Mouse (Mus musculus): ENCODE measurements around the gene Shroom1. TPM values are rescaled to one million over a fixed set of nuclear protein-coding genes. Genes with fewer than 3 reads are reported as not detected.
A peak's percentile ranks its signal among the peaks of the same experiment; 100 is the strongest.

The Shroom1 gene
- total and polyA plus RNA-seq, 2 experiments from 2014 or later, result 3.4 to 10.9 TPM

GRCm38 (mm10) chr11:53450070-53450705, 6.8 kb upstream of the Shroom1 start:
- H3K4me3 ChIP-seq (ENCODE audit: low read depth, low read length), result no peak overlapping the region
- H3K9me3 ChIP-seq (ENCODE audit: low read length), result no peaks in the 10 kb centered on the region
- no peaks in the 10 kb centered on the region for H3K4me1 ChIP-seq (ENCODE audit: insufficient read depth, low read length)
- H3K36me3 ChIP-seq (ENCODE audit: insufficient read depth, low read length), result no peaks in the 10 kb centered on the region
- WGBS, result 69% methylated on average over 15 of the region's 15 CpGs
- no peak overlapping the region for H3K4me2 ChIP-seq (ENCODE audit: low read depth, low read length, poor library complexity, severe bottlenecking)
- no peak overlapping the region for H3K9ac ChIP-seq (replicated peaks; ENCODE audit: low read length, poor library complexity, severe bottlenecking)
- no peak overlapping the region for H3K27ac ChIP-seq (ENCODE audit: low read depth, low read length)
- ATAC-seq (ENCODE audit: low FRiP score) (no peak), DNase-seq (ENCODE audit: low spot score) (no peak)
- peaks cover 4% of the 10 kb centered on the region; the same call in 1 of the 2 replicates for H3K27me3 ChIP-seq (ENCODE audit: insufficient read depth, low read length)
- TF ChIP-seq CTCF (IDR thresholded peaks at IDR 0.05), result no peak

GRCm38 (mm10) chr11:53451361-53451760, 5.6 kb upstream of the Shroom1 start:
- DNase-seq (ENCODE audit: low spot score) (no peak), ATAC-seq (ENCODE audit: low FRiP score) (no peak)
- Histone ChIP-seq H3K27me3 (ENCODE audit: insufficient read depth, low read length) (peaks cover 7% of the 10 kb centered on the region; the same call in 1 of the 2 replicates), H3K4me2 (ENCODE audit: low read depth, low read length, poor library complexity, severe bottlenecking) (no peak overlapping the region), H3K4me1 (ENCODE audit: insufficient read depth, low read length) (no peaks in the 10 kb centered on the region), H3K27ac (ENCODE audit: low read depth, low read length) (no peak overlapping the region), H3K9ac (replicated peaks; ENCODE audit: low read length, poor library complexity, severe bottlenecking) (no peak overlapping the region), H3K36me3 (ENCODE audit: insufficient read depth, low read length) (no peaks in the 10 kb centered on the region), H3K9me3 (ENCODE audit: low read length) (no peaks in the 10 kb centered on the region), H3K4me3 (ENCODE audit: low read depth, low read length) (no peak overlapping the region)
- no peak for TF ChIP-seq CTCF (IDR thresholded peaks at IDR 0.05)
- 68% methylated on average over 2 of the region's 2 CpGs for WGBS

DNA sequence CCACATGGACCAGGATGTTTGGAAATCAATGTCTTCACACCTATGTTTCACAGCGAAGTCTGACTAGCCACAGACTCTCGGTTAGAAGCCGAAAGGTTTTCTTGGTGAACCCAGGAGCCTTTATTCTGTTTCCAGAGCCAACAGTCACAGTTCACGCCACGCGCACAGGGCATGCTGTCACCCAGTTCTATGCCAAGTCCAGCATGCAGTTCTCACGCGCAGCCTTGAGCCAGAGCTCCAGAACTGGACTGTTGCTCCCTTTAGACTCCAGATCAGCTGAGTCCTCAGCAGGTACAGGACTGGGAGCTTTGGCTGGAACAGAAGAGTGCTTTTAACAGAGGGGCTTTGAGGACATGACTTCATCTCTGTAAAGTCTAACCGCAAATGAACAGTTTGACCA, 4.6 kb upstream of the Shroom1 start:
- ATAC-seq (ENCODE audit: low FRiP score) (no peak), DNase-seq (ENCODE audit: low spot score) (no peak)
- Histone ChIP-seq H3K4me2 (ENCODE audit: low read depth, low read length, poor library complexity, severe bottlenecking) (no peak overlapping the region), H3K27ac (ENCODE audit: low read depth, low read length) (no peak overlapping the region), H3K27me3 (ENCODE audit: insufficient read depth, low read length) (peaks cover 11% of the 10 kb centered on the region; the same call in 1 of the 2 replicates), H3K4me3 (ENCODE audit: low read depth, low read length) (no peak overlapping the region), H3K9ac (replicated peaks; ENCODE audit: low read length, poor library complexity, severe bottlenecking) (no peak overlapping the region), H3K36me3 (ENCODE audit: insufficient read depth, low read length) (no peaks in the 10 kb centered on the region), H3K9me3 (ENCODE audit: low read length) (no peaks in the 10 kb centered on the region), H3K4me1 (ENCODE audit: insufficient read depth, low read length) (no peaks in the 10 kb centered on the region)
- WGBS, result 94% methylated on average over 9 of the region's 9 CpGs
- no peak for TF ChIP-seq CTCF (IDR thresholded peaks at IDR 0.05)

DNA sequence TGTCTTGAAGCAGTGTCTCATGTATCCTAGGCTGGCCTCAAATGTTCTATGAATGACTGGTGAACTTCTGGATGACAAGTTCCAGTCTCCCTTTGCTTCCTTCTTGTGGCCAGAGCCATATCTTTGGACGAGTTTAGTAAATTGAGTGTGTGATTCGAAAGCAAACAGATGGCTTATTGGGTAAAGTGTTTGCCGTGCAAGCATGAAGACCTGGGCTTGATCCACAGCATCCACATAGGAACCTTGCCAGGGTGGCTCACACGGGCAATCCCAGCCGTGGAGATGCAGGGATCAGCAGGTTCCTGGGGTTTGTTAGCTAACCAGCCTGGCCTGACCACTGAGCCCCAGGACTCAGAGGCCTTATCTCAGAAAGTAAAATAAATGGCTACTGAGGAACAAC, 4.0 kb upstream of the Shroom1 start:
- DNase-seq (ENCODE audit: low spot score), result no peak
- 90% methylated on average over 5 of the region's 5 CpGs for WGBS
- TF ChIP-seq CTCF (IDR thresholded peaks at IDR 0.05), result no peak

GRCm38 (mm10) chr11:53457372-53457954, 458 bp downstream of the Shroom1 start:
- WGBS, result 8% methylated on average over 26 of the region's 29 CpGs
- no peak for ATAC-seq (ENCODE audit: low FRiP score)
- H3K27me3 ChIP-seq (ENCODE audit: insufficient read depth, low read length), result peaks cover 41% of the 10 kb centered on the region

More for the DNA sequence above, 4.0 kb upstream of the Shroom1 start:
- Histone ChIP-seq H3K36me3 (ENCODE audit: insufficient read depth, low read length) (no peaks in the 10 kb centered on the region), H3K4me1 (ENCODE audit: insufficient read depth, low read length) (no peaks in the 10 kb centered on the region), H3K4me2 (ENCODE audit: low read depth, low read length, poor library complexity, severe bottlenecking) (no peak overlapping the region), H3K9me3 (ENCODE audit: low read length) (no peaks in the 10 kb centered on the region), H3K9ac (replicated peaks; ENCODE audit: low read length, poor library complexity, severe bottlenecking) (no peak overlapping the region), H3K27me3 (ENCODE audit: insufficient read depth, low read length) (peaks cover 16% of the 10 kb centered on the region; the same call in 1 of the 2 replicates), H3K4me3 (ENCODE audit: low read depth, low read length) (no peak overlapping the region), H3K27ac (ENCODE audit: low read depth, low read length) (no peak overlapping the region)
- ATAC-seq (ENCODE audit: low FRiP score), result no peak

DNA sequence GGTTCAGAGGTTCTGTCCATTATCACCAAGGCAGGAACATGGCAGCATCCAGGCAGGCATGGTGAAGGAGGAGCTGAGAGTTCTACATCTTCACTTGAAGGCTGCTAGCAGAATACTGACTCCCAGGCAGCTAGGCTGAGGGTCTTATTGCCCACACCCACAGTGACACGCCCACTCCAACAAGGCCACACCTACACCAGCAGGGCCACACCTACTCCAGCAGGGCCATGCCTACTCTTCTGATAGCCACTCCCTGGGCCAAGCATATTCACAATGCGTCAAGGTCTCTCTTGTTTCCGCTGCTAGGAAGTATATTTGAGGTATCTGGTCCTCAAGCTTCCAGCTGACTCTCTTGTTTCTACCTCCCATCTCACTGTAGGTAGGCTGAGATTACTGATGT, 2.0 kb downstream of the Shroom1 start:
- no peak for ATAC-seq (ENCODE audit: low FRiP score)
- H3K4me1 ChIP-seq (ENCODE audit: insufficient read depth, low read length), result no peaks in the 10 kb centered on the region
- H3K9ac ChIP-seq (replicated peaks; ENCODE audit: low read length, poor library complexity, severe bottlenecking), result no peak overlapping the region
- no peak overlapping the region for H3K27ac ChIP-seq (ENCODE audit: low read depth, low read length)
- 70% methylated on average over 3 of the region's 3 CpGs for WGBS
- no peaks in the 10 kb centered on the region for H3K9me3 ChIP-seq (ENCODE audit: low read length)
- H3K4me2 ChIP-seq (ENCODE audit: low read depth, low read length, poor library complexity, severe bottlenecking), result no peak overlapping the region
- no peak for DNase-seq (ENCODE audit: low spot score)
- H3K36me3 ChIP-seq (ENCODE audit: insufficient read depth, low read length), result no peaks in the 10 kb centered on the region
- no peak for TF ChIP-seq CTCF (IDR thresholded peaks at IDR 0.05)
- H3K4me3 ChIP-seq (ENCODE audit: low read depth, low read length), result no peak overlapping the region
- peaks cover 52% of the 10 kb centered on the region for H3K27me3 ChIP-seq (ENCODE audit: insufficient read depth, low read length)

More at GRCm38 (mm10) chr11:53457372-53457954, 458 bp downstream of the Shroom1 start:
- H3K9ac ChIP-seq (replicated peaks; ENCODE audit: low read length, poor library complexity, severe bottlenecking), result peak overlapping the region; percentile 51
- H3K4me2 ChIP-seq (ENCODE audit: low read depth, low read length, poor library complexity, severe bottlenecking), result peak overlapping the region; percentile 76
- DNase-seq (ENCODE audit: low spot score), result no peak
- TF ChIP-seq CTCF (IDR thresholded peaks at IDR 0.05), result peak; percentile 28
- H3K27ac ChIP-seq (ENCODE audit: low read depth, low read length), result no peak overlapping the region
- no peaks in the 10 kb centered on the region for H3K9me3 ChIP-seq (ENCODE audit: low read length)
- H3K4me3 ChIP-seq (ENCODE audit: low read depth, low read length), result peak overlapping the region; percentile 40
- no peaks in the 10 kb centered on the region for H3K36me3 ChIP-seq (ENCODE audit: insufficient read depth, low read length)
- no peaks in the 10 kb centered on the region for H3K4me1 ChIP-seq (ENCODE audit: insufficient read depth, low read length)
